Mouse (Mus musculus) left cerebral cortex, postnatal 10 days (tissue): ENCODE results near the gene Ddx59. TPM values are rescaled to one million over a fixed set of nuclear protein-coding genes. Genes with fewer than 3 reads are reported as not detected.

Experiments used
- DNase-seq, 2 experiments: peaks; one replicate each; pipeline ENCODE4 v3.0.0; 2021 to 2022; ENCODE audit warnings: low spot score in 2 of 2, mixed read lengths in 1 of 2; ENCODE audit errors: extremely low spot score in 1 of 2
- intact Hi-C: fragments of 180-260 bp; cut with DNase I; formaldehyde crosslinking; loops from one replicate; pipeline ENCODE4 v1.15.1; 2025
- total RNA-seq, 2 experiments: library from RNA; stranded (reverse); gene quantifications; 2 replicates each; pipeline ENCODE4 v1.2.3; 2021

Gene Ddx59
- total RNA-seq = 10 to 100 TPM; 10.3 TPM

- DNase-seq = peak; percentile 92 to 95
- intact Hi-C loops = loop anchor here (5.0 kb wide), 2 partner anchors 53 to 73 kb away; no protein-coding TSS in a partner anchor
These were observed at the start of gene Ddx59 for GRCm38 (mm10) chr1:136414798-136415755. TSS of gene Ddx59 (plus strand) at chr1:136415271.

- intact Hi-C loops = no loop called here
These were observed 49.1 kb upstream of the Ddx59 start for GRCm38 (mm10) chr1:136365986-136366385.

GRCm38 (mm10) chr1:136379261-136379660 lies 35.8 kb upstream of the Ddx59 start:
- DNase-seq = no peak
- intact Hi-C loops = no loop called here

More at GRCm38 (mm10) chr1:136365986-136366385, 49.1 kb upstream of the Ddx59 start:
- no peak for DNase-seq

- DNase-seq = no peak
- intact Hi-C loops = no loop called here
These were observed 34.9 kb upstream of the Ddx59 start for GRCm38 (mm10) chr1:136380161-136380560.

GRCm38 (mm10) chr1:136380606-136381005 lies 34.5 kb upstream of the Ddx59 start:
- intact Hi-C loops = no loop called here
- no peak for DNase-seq

- intact Hi-C loops = no loop called here
- DNase-seq = no peak
These were observed 33.9 kb upstream of the Ddx59 start for GRCm38 (mm10) chr1:136381169-136381568.

GRCm38 (mm10) chr1:136381583-136381982 lies 33.5 kb upstream of the Ddx59 start:
- DNase-seq = peak in 1 of 2 experiments; percentile 53

GRCm38 (mm10) chr1:136386914-136387313 lies 28.2 kb upstream of the Ddx59 start:
- no peak for DNase-seq
- intact Hi-C loops = no loop called here

More at GRCm38 (mm10) chr1:136381583-136381982, 33.5 kb upstream of the Ddx59 start:
- intact Hi-C loops = no loop called here

GRCm38 (mm10) chr1:136394506-136394905 lies 20.6 kb upstream of the Ddx59 start:
- intact Hi-C loops = no loop called here
- DNase-seq = peak in 1 of 2 experiments; percentile 61

GRCm38 (mm10) chr1:136395073-136395472 lies 20.0 kb upstream of the Ddx59 start:
- intact Hi-C loops = no loop called here
- no peak for DNase-seq

- DNase-seq = no peak
- intact Hi-C loops = no loop called here
These were observed 13.8 kb upstream of the Ddx59 start for GRCm38 (mm10) chr1:136401281-136401680.

- intact Hi-C loops = loop anchor here (5.0 kb wide), 1 partner anchor 47 kb away; no protein-coding TSS in a partner anchor
- DNase-seq = no peak
These were observed 5.4 kb upstream of the Ddx59 start for GRCm38 (mm10) chr1:136409631-136410030.

GRCm38 (mm10) chr1:136415756-136416126 lies 670 bp downstream of the Ddx59 start:
- intact Hi-C loops = loop anchor here (5.0 kb wide), 1 partner anchor 73 kb away; no protein-coding TSS in a partner anchor
- DNase-seq = no peak

GRCm38 (mm10) chr1:136418393-136418792 lies 3.3 kb downstream of the Ddx59 start:
- intact Hi-C loops = loop anchor here (5.0 kb wide), 1 partner anchor 76 kb away; no protein-coding TSS in a partner anchor
- no peak for DNase-seq

GRCm38 (mm10) chr1:136427166-136427969 lies 12.3 kb downstream of the Ddx59 start:
- intact Hi-C loops = no loop called here
- no peak for DNase-seq

GRCm38 (mm10) chr1:136428981-136429380 lies 13.9 kb downstream of the Ddx59 start:
- DNase-seq = no peak
- intact Hi-C loops = no loop called here

- DNase-seq = no peak
- intact Hi-C loops = no loop called here
These were observed 15.2 kb downstream of the Ddx59 start for GRCm38 (mm10) chr1:136430126-136430818.

- intact Hi-C loops = no loop called here
- no peak for DNase-seq
These were observed 25.7 kb downstream of the Ddx59 start for GRCm38 (mm10) chr1:136440741-136441140.

- intact Hi-C loops = no loop called here
These were observed 27.7 kb downstream of the Ddx59 start for GRCm38 (mm10) chr1:136442809-136443208.

More at GRCm38 (mm10) chr1:136442809-136443208, 27.7 kb downstream of the Ddx59 start:
- DNase-seq = no peak
